Mouse (Mus musculus) ES-E14 (cell line): Measurements from ENCODE around the gene Pigs.

Experiments
- HCFC1 ChIP-seq: IDR thresholded peaks from 2 replicates; pipeline ENCODE4 v1.6.1; 2012; ENCODE audit warnings: low read length, inconsistent platforms, borderline replicate concordance; ENCODE audit not compliant: insufficient read depth
- MAFK ChIP-seq: IDR thresholded peaks from 2 replicates; pipeline ENCODE4 v1.6.1; 2014; ENCODE audit warnings: mild to moderate bottlenecking, low read depth, low read length, inconsistent platforms; ENCODE audit not compliant: insufficient read depth
- ZC3H11A ChIP-seq: IDR thresholded peaks from 2 replicates; pipeline ENCODE4 v1.6.1; 2012; ENCODE audit warnings: low read depth, mild to moderate bottlenecking, inconsistent platforms, low read length, borderline replicate concordance
- ZNF384 ChIP-seq: IDR thresholded peaks from 2 replicates; pipeline ENCODE4 v1.6.1; 2012; ENCODE audit warnings: low read depth, low read length, inconsistent platforms

GRCm38 (mm10) chr11:78327634-78328511 is at the start of gene Pigs:
- TF ChIP-seq HCFC1 (no peak), ZC3H11A (no peak), MAFK (no peak), ZNF384 (0 out of 2 replicates have a peak, but pooled peaks have one; percentile 9)
